Mouse (Mus musculus) E14TG2a.4 (cell line): ENCODE measurements around the gene Kcnk7.

ENCODE experiments used
- CTCF ChIP-seq: conservative IDR thresholded peaks from 2 replicates; pipeline ENCODE4 v1.5.1; 2014; ENCODE audit warnings: low read length
- NANOG ChIP-seq: IDR thresholded peaks from 2 replicates; pipeline ENCODE4 v1.6.1; 2014; ENCODE audit warnings: borderline replicate concordance, low read length, mixed read lengths
- POU5F1 ChIP-seq: IDR thresholded peaks from 2 replicates; pipeline ENCODE4 v1.6.1; 2014; ENCODE audit warnings: low read length, borderline replicate concordance

GRCm38 (mm10) chr19:5665465-5665864 lies 38.7 kb upstream of the Kcnk7 start:
- no peak for TF ChIP-seq CTCF
- TF ChIP-seq POU5F1 = no peak
- TF ChIP-seq NANOG = no peak
